Mouse (Mus musculus) liver, embryonic 16.5 days (tissue): ENCODE results near the gene Zc3h12c. TPM values are rescaled to one million over a fixed set of nuclear protein-coding genes. Genes with fewer than 3 reads are reported as not detected.

Source experiments
- ATAC-seq: fragments of 200-750 bp; cut with Nextera tagmentation; 2 replicates; pipeline ENCODE4 v1.8.0; 2017; ENCODE audit warnings: low read depth, mild to moderate bottlenecking, moderate number of reproducible peaks, moderate library complexity
- H3K27ac ChIP-seq: fragments of 300-500 bp; sonication (generic); 2 replicates; pipeline ENCODE4 v1.5.1; 2014; ENCODE audit warnings: mild to moderate bottlenecking, low read length
- H3K27me3 ChIP-seq: fragments of 300-500 bp; sonication (generic); 2 replicates; pipeline ENCODE4 v1.6.1; 2014; ENCODE audit warnings: low read depth, low read length, mixed read lengths; ENCODE audit not compliant: control insufficient read depth, insufficient read depth
- H3K36me3 ChIP-seq: fragments of 300-500 bp; sonication (generic); 2 replicates; pipeline ENCODE4 v1.6.1; 2014; ENCODE audit warnings: mild to moderate bottlenecking; ENCODE audit not compliant: control insufficient read depth, insufficient read depth
- H3K4me1 ChIP-seq: fragments of 300-500 bp; sonication (generic); 2 replicates; pipeline ENCODE4 v1.6.1; 2014; ENCODE audit warnings: low read depth, low read length, mixed read lengths; ENCODE audit not compliant: control insufficient read depth
- H3K4me2 ChIP-seq: fragments of 300-500 bp; sonication (generic); 2 replicates; pipeline ENCODE4 v1.6.1; 2014; ENCODE audit warnings: low read depth, low read length, mixed read lengths
- H3K4me3 ChIP-seq: fragments of 300-500 bp; sonication (generic); 2 replicates; pipeline ENCODE4 v1.5.1; 2014; ENCODE audit warnings: low read depth, mild to moderate bottlenecking, low read length
- H3K9ac ChIP-seq: fragments of 300-500 bp; sonication (generic); 2 replicates; pipeline ENCODE4 v1.6.1; 2014; ENCODE audit warnings: low read depth, low read length
- H3K9me3 ChIP-seq: fragments of 300-500 bp; sonication (generic); replicated peaks from 2 replicates; pipeline ENCODE4 v1.6.1; 2016; ENCODE audit warnings: low read length; ENCODE audit not compliant: control insufficient read depth
- WGBS: fragments of 180-500 bp; shearing (Covaris S2); extraction: QIAGEN DNeasy Blood & Tissue Kit; methylation state at CpG from one replicate; pipeline ENCODE4 v1.1.7; 2014; ENCODE audit not compliant: insufficient replicate concordance; 5-methylcytosine and 5-hydroxymethylcytosine counted together
- polyA plus RNA-seq: library from polyadenylated mRNA; unstranded; fragments of >200 nt; fragmentation: Nextera tagmentation; extraction: Ambion mirVana; gene quantifications from 2 replicates; pipeline ENCODE4 v1.2.1, GENCODE M21; 2015

Gene Zc3h12c
- 0.40 and 0.44 TPM in 2 replicates for polyA plus RNA-seq

DNA sequence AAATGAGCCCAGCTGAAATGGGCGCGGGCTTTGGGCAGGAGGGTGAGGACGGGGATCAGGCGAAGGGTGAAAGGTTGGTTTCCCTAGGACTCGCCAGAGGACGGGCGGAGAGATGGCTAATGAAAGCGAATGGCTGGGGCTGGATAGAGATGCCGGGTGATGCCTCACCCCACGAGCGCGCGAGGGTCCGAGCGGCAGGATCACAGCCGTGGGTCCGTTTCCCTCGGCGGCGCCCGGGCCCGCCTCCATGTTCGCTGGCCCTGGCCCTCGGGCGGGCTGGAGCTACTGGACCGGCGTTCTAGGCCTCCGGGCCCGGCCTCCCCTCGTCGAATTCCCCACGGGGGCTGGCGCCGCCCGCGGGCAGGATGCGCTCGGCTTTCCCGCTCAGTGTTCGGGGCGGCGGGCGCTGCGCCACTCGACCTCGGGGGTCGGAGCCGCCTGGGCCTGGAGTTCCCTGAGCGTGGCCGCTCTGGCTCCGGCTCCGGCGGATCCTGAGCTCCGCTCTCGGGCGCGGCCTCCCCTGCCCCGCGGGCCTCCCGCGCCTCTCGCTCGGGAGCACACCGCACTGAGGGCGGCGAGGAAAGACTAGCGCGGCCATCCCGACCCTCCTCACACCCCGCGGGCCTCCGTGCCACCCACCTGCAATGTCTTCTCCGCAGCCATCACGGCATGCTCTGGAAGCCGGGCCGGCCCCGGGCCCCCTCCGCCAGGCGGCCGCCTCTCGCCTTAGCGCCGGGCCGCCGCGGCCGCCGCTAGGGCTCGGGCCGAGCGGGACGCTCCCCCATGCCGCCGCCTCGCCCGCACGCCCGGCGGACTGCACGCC, at the start of gene Zc3h12c:
Gene Zc3h12c, minus strand, starts transcription at position 710 of the 823 bp plus-strand sequence.
- Histone ChIP-seq H3K27me3 (peaks cover 36% of the 10 kb centered on the region), H3K4me2 (peak within 1 kb of the TSS; percentile 82), H3K4me3 (peak within 1 kb of the TSS; percentile 71), H3K9me3 (no peaks in the 10 kb centered on the region), H3K36me3 (no peaks in the 10 kb centered on the region), H3K4me1 (no peaks in the 10 kb centered on the region; the same call in 1 of the 2 replicates), H3K9ac (peak within 1 kb of the TSS; percentile 76), H3K27ac (peak within 1 kb of the TSS; percentile 61; the same call in 1 of the 2 replicates)
- ATAC-seq: peak; percentile 65
- WGBS: under 1% methylated on average over 70 of the region's 100 CpGs

DNA sequence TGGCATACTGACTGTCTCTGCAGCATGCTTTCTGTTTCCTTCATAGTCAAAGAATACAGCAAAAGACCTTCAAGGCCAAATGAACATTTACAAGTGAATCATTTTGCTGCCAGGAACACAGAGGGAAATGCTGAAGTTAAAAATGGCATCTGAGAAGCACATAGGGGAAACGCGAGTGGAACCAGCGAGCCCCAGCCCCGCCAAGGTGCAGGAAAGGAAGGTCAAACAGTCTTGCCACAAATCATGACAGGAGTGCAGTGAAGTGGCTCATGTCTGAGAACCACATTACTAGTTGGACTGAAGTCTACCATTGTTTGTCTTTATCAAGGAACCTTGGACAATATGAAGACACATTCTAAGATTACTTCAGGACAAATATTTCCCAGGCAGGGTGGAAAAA, 49.3 kb upstream of the Zc3h12c start:
- H3K9me3 ChIP-seq: no peaks in the 10 kb centered on the region
- no peaks in the 10 kb centered on the region for H3K4me1 ChIP-seq
- ATAC-seq: no peak
- no peaks in the 10 kb centered on the region for H3K36me3 ChIP-seq
- H3K9ac ChIP-seq: no peak overlapping the region
- WGBS: 22% methylated on average over 4 of the region's 4 CpGs
- H3K4me3 ChIP-seq: no peak overlapping the region
- H3K27ac ChIP-seq: no peak overlapping the region
- H3K27me3 ChIP-seq: no peaks in the 10 kb centered on the region
- no peak overlapping the region for H3K4me2 ChIP-seq

DNA sequence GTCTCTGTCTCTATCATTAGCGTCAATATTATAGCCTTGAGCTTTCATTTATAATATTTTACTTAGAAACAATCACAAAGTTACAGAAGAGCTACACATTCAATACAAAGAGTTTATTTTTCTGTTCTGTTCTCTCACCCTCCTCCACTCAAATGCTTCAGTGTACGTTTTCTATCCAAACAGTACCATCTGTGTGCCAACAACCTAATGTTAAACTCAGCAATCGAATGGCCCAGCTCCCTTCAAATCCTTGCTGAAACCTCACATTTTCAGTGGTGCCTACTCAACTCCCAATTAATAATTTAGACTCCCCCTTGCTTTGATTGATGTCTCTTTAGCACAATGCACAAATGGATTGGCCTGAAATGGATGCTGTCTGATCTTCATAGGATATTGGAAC, 46.9 kb upstream of the Zc3h12c start:
- Histone ChIP-seq H3K4me2 (no peak overlapping the region), H3K27ac (no peak overlapping the region), H3K36me3 (no peaks in the 10 kb centered on the region), H3K4me1 (no peaks in the 10 kb centered on the region), H3K9me3 (no peaks in the 10 kb centered on the region), H3K4me3 (no peak overlapping the region), H3K9ac (no peak overlapping the region), H3K27me3 (no peaks in the 10 kb centered on the region)
- ATAC-seq: no peak
- WGBS: 54% methylated on average over 3 of the region's 3 CpGs

DNA sequence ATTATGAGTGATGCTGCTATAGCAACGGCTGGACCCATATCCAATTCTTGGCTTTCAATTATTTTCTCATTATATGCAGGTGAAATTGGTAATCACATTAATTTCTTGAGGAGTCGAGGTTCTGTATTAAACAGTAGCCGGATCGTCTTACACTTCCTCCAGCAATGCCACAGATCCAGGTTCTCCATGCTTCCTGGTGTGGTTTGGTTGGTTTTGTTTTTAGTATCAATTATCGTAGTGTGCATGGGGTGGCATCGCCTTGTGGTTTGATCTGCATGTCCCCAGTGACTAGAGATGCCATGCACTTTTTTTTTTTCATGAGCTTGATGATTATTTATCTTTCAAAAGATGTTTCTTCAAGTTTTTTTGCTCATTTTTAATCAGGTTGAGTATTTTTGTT, 44.0 kb upstream of the Zc3h12c start:
- H3K4me2 ChIP-seq: no peak overlapping the region
- H3K9ac ChIP-seq: no peak overlapping the region
- WGBS: 66% methylated on average over 6 of the region's 6 CpGs
- no peaks in the 10 kb centered on the region for H3K4me1 ChIP-seq
- no peaks in the 10 kb centered on the region for H3K9me3 ChIP-seq
- no peaks in the 10 kb centered on the region for H3K36me3 ChIP-seq
- H3K27me3 ChIP-seq: no peaks in the 10 kb centered on the region
- no peak overlapping the region for H3K4me3 ChIP-seq
- no peak for ATAC-seq
- H3K27ac ChIP-seq: no peak overlapping the region

DNA sequence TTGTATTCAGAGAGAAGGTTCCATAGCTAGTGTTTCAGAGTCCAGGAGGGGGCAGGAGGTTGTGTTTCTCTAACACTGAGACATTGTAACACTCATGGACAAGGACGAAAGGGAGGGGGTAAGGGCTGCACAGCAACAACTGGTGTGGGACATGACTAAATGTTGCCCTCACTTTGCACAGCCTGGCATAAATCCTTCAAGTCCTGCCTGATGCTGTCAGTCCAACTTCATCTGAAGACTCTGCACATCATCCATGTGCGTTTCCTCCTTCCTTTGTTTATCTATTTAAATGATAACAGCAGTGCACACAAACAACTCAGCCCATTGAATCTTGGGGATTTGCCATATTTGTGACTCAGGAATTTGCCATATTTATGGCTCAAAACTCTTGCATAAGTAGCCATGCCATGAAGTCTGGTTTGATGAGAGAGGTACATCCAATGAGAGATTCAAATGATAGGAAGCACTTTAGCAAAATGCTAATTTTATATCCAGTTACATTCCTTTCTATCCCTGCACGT, 40.2 kb upstream of the Zc3h12c start:
- H3K27ac ChIP-seq: no peak overlapping the region
- whole genome bisulfite sequencing: 59% methylated on average over 3 of the region's 3 CpGs
- no peak overlapping the region for H3K4me2 ChIP-seq
- H3K36me3 ChIP-seq: no peaks in the 10 kb centered on the region
- H3K4me1 ChIP-seq: no peaks in the 10 kb centered on the region
- no peaks in the 10 kb centered on the region for H3K27me3 ChIP-seq
- no peak overlapping the region for H3K4me3 ChIP-seq
- H3K9ac ChIP-seq: no peak overlapping the region
- no peaks in the 10 kb centered on the region for H3K9me3 ChIP-seq
- no peak for ATAC-seq

DNA sequence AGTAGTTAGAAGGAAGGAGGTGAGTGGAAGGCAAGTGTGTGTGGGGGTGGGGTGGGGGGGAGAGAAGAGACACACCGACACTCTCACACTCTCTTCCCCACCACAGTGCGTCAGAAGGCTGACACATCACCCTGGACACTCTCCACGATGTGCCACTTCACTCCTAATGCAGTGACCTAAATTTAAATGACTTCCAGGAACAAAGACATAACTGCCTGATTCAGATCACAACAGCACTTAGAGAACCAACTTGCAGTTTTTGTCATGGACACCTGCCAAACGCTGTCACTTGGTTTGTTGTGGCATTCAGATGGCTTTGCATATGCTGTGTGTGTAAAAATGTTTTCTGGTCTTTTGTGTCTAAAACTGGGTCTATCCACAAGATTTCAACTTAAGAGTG, 34.8 kb upstream of the Zc3h12c start:
- 62% methylated on average over 4 of the region's 4 CpGs for WGBS
- Histone ChIP-seq H3K27ac (no peak overlapping the region), H3K27me3 (no peaks in the 10 kb centered on the region), H3K4me2 (no peak overlapping the region), H3K4me1 (no peaks in the 10 kb centered on the region), H3K36me3 (no peaks in the 10 kb centered on the region), H3K9me3 (no peaks in the 10 kb centered on the region), H3K9ac (no peak overlapping the region), H3K4me3 (no peak overlapping the region)
- no peak for ATAC-seq

DNA sequence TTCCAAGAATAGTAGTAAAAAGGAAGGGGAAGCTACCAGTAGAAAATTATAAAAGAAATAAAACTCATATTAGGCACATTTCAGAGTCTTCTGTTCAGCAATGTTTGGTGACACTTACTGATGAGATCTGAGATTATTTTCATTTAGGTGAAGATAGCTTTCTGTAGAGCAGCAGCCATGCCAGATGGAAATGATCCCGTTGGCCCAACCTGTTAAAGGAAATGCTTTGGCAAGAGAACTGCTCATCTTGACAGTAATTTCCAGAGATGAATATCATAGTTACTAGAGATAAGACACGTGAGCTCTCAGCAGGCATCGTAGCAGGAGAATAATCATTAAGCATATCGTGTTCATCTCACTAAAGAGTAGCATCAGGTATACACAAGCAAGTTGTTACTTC, 31.9 kb upstream of the Zc3h12c start:
- no peaks in the 10 kb centered on the region for H3K27me3 ChIP-seq
- no peak for ATAC-seq
- no peak overlapping the region for H3K4me2 ChIP-seq
- H3K4me3 ChIP-seq: no peak overlapping the region
- H3K9me3 ChIP-seq: no peaks in the 10 kb centered on the region
- 65% methylated on average over 4 of the region's 4 CpGs for WGBS
- no peaks in the 10 kb centered on the region for H3K36me3 ChIP-seq
- H3K9ac ChIP-seq: no peak overlapping the region
- H3K27ac ChIP-seq: no peak overlapping the region
- H3K4me1 ChIP-seq: no peaks in the 10 kb centered on the region

DNA sequence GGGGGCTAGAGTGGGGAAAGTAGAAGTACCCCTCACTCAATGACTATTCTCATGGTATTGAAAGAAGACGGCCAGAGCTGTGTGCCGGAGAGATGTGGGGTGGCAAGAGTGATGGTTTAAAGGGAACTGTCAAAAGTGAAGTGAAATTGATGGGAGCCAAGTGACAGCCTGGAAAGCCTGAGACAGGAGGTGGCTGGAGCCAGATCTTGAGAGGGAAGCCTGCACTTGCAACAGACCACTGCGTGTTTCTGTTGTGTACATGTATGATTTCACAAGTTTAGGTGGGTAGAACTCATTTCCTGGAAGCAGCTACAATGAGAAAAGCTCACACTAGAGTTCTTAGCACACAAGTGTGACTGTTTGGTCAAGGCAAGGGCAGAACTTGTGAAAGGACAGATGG, 27.5 kb upstream of the Zc3h12c start:
- H3K27me3 ChIP-seq: no peaks in the 10 kb centered on the region
- no peak overlapping the region for H3K4me3 ChIP-seq
- no peaks in the 10 kb centered on the region for H3K4me1 ChIP-seq
- no peak for ATAC-seq
- no peak overlapping the region for H3K27ac ChIP-seq
- no peak overlapping the region for H3K4me2 ChIP-seq
- H3K36me3 ChIP-seq: no peaks in the 10 kb centered on the region
- no peak overlapping the region for H3K9ac ChIP-seq
- WGBS: 58% methylated on average over 3 of the region's 3 CpGs
- H3K9me3 ChIP-seq: no peaks in the 10 kb centered on the region

DNA sequence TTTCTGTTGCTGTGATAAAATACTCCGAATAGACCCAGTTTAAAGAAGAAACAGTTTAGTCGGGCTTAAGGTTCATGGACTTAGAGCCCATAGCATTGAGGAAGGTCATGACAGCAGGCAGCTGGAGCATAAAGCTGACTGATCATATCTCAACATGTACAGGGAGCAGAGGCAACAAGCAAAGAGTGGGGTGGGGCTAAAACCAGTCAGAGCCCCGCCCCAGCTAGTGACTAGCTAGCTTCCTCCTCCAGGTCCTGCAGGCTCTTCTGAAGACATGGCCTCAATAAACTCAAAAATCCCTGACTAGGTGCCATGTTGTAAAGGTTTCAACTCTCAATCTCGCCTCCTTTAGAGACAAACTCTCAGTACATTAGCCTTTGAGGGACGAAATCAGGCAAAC, 25.5 kb upstream of the Zc3h12c start:
- ATAC-seq: 0 out of 2 replicates have a peak, but pooled peaks have one; percentile 47
- Histone ChIP-seq H3K27ac (no peak overlapping the region), H3K36me3 (no peaks in the 10 kb centered on the region), H3K9me3 (no peaks in the 10 kb centered on the region), H3K27me3 (no peaks in the 10 kb centered on the region), H3K4me2 (no peak overlapping the region), H3K4me3 (no peak overlapping the region), H3K9ac (no peak overlapping the region), H3K4me1 (no peaks in the 10 kb centered on the region)
- 44% methylated on average over 5 of the region's 5 CpGs for WGBS
